Mouse (Mus musculus) forebrain, embryonic 11.5 days (tissue): Measurements from ENCODE around the gene Pld2. TPM values are rescaled to one million over a fixed set of nuclear protein-coding genes. Genes with fewer than 3 reads are reported as not detected.

Experiments
- ATAC-seq: fragments of 200-750 bp; cut with Nextera tagmentation; replicated peaks from 2 replicates; pipeline ENCODE4 v1.8.0; 2017; ENCODE audit warnings: moderate TSS enrichment; ENCODE audit not compliant: low FRiP score
- DNase-seq: peaks from one replicate; pipeline ENCODE4 v3.0.0-alpha.2; 2017; ENCODE audit warnings: low spot score
- H3K27ac ChIP-seq: fragments of 300-500 bp; sonication (generic); 2 replicates; pipeline ENCODE4 v1.5.1; 2014; ENCODE audit warnings: low read depth, low read length
- H3K27me3 ChIP-seq: fragments of 300-500 bp; sonication (generic); 2 replicates; pipeline ENCODE4 v1.6.1; 2014; ENCODE audit warnings: mild to moderate bottlenecking, low read length, mixed read lengths; ENCODE audit not compliant: control insufficient read depth, insufficient read depth
- H3K36me3 ChIP-seq: fragments of 300-500 bp; sonication (generic); 2 replicates; pipeline ENCODE4 v1.6.1; 2014; ENCODE audit warnings: mild to moderate bottlenecking, low read length, moderate library complexity, mixed read lengths; ENCODE audit not compliant: control insufficient read depth, insufficient read depth
- H3K4me1 ChIP-seq: fragments of 300-500 bp; sonication (generic); replicated peaks from 2 replicates; pipeline ENCODE4 v1.6.1; 2014; ENCODE audit warnings: low read length, mixed read lengths; ENCODE audit not compliant: control insufficient read depth, insufficient read depth
- H3K4me2 ChIP-seq: fragments of 300-500 bp; sonication (generic); 2 replicates; pipeline ENCODE4 v1.6.1; 2014; ENCODE audit warnings: low read depth, mild to moderate bottlenecking, low read length, moderate library complexity, mixed read lengths; ENCODE audit not compliant: severe bottlenecking
- H3K4me3 ChIP-seq: fragments of 300-500 bp; sonication (generic); 2 replicates; pipeline ENCODE4 v1.5.1; 2014; ENCODE audit warnings: low read depth, low read length
- H3K9ac ChIP-seq: fragments of 300-500 bp; sonication (generic); 2 replicates; pipeline ENCODE4 v1.6.1; 2014; ENCODE audit warnings: low read length
- H3K9me3 ChIP-seq: fragments of 300-500 bp; sonication (generic); 2 replicates; pipeline ENCODE4 v1.6.1; 2016; ENCODE audit warnings: low read length, mixed read lengths; ENCODE audit not compliant: control insufficient read depth
- WGBS: fragments of 180-500 bp; shearing (Covaris S2); extraction: QIAGEN DNeasy Blood & Tissue Kit; methylation state at CpG from one replicate; pipeline ENCODE4 v1.1.7; 2014; 5-methylcytosine and 5-hydroxymethylcytosine counted together
- polyA plus RNA-seq: library from polyadenylated mRNA; unstranded; fragments of >200 nt; fragmentation: Nextera tagmentation; extraction: Ambion mirVana; gene quantifications from 2 replicates; pipeline ENCODE4 v1.2.1, GENCODE M21; 2014

The Pld2 gene
- polyA plus RNA-seq, 1 experiment from 2014 or later = 3.2 TPM

- Histone ChIP-seq H3K9ac (no peak overlapping the region; the same call in none of the 2 replicates), H3K9me3 (no peaks in the 10 kb centered on the region), H3K4me2 (no peak overlapping the region), H3K36me3 (no peaks in the 10 kb centered on the region), H3K4me1 (peaks cover 14% of the 10 kb centered on the region), H3K27ac (peak overlapping the region; percentile 53), H3K27me3 (no peaks in the 10 kb centered on the region), H3K4me3 (no peak overlapping the region)
- DNase-seq (no peak), ATAC-seq (no peak)
- WGBS = 61% methylated on average over 6 of the region's 6 CpGs
Observed at GRCm38 (mm10) chr11:70573872-70574271, 34.0 kb downstream of the Pld2 start.

GRCm38 (mm10) chr11:70577201-70577600 lies 37.3 kb downstream of the Pld2 start:
- ATAC-seq (no peak), DNase-seq (no peak)
- Histone ChIP-seq H3K4me2 (no peak overlapping the region), H3K27me3 (no peaks in the 10 kb centered on the region), H3K4me1 (peaks cover 14% of the 10 kb centered on the region), H3K9me3 (no peaks in the 10 kb centered on the region), H3K9ac (no peak overlapping the region), H3K27ac (no peak overlapping the region), H3K36me3 (no peaks in the 10 kb centered on the region), H3K4me3 (no peak overlapping the region)
- 85% methylated on average over 3 of the region's 3 CpGs for WGBS

GRCm38 (mm10) chr11:70578962-70579361 lies 39.1 kb downstream of the Pld2 start:
- DNase-seq (no peak), ATAC-seq (no peak)
- Histone ChIP-seq H3K27me3 (no peaks in the 10 kb centered on the region), H3K4me1 (peaks cover 7% of the 10 kb centered on the region), H3K27ac (no peak overlapping the region), H3K9me3 (no peaks in the 10 kb centered on the region), H3K9ac (no peak overlapping the region), H3K4me2 (no peak overlapping the region), H3K4me3 (no peak overlapping the region), H3K36me3 (no peaks in the 10 kb centered on the region)
- 91% methylated on average over 6 of the region's 6 CpGs for WGBS

GRCm38 (mm10) chr11:70579710-70580357 lies 40.0 kb downstream of the Pld2 start:
- ATAC-seq (no peak), DNase-seq (no peak)
- peaks cover 5% of the 10 kb centered on the region for H3K4me1 ChIP-seq
- H3K36me3 ChIP-seq = no peaks in the 10 kb centered on the region
- WGBS = 87% methylated on average over 9 of the region's 9 CpGs
- no peak overlapping the region for H3K4me3 ChIP-seq
- no peaks in the 10 kb centered on the region for H3K9me3 ChIP-seq
- no peak overlapping the region for H3K9ac ChIP-seq
- no peak overlapping the region for H3K27ac ChIP-seq
- no peaks in the 10 kb centered on the region for H3K27me3 ChIP-seq
- H3K4me2 ChIP-seq = no peak overlapping the region

GRCm38 (mm10) chr11:70580358-70580720 lies 40.5 kb downstream of the Pld2 start:
- WGBS = 68% methylated on average over 5 of the region's 5 CpGs
- Histone ChIP-seq H3K4me1 (peaks cover 8% of the 10 kb centered on the region), H3K36me3 (no peaks in the 10 kb centered on the region)

GRCm38 (mm10) chr11:70580921-70581320 lies 41.1 kb downstream of the Pld2 start:
- Histone ChIP-seq H3K27ac (no peak overlapping the region), H3K4me1 (peaks cover 10% of the 10 kb centered on the region), H3K36me3 (no peaks in the 10 kb centered on the region), H3K9ac (no peak overlapping the region; the same call in 1 of the 2 replicates), H3K4me3 (no peak overlapping the region), H3K9me3 (no peaks in the 10 kb centered on the region), H3K4me2 (no peak overlapping the region), H3K27me3 (no peaks in the 10 kb centered on the region)
- ATAC-seq = no peak
- DNase-seq = no peak
- WGBS = 81% methylated on average over 3 of the region's 3 CpGs

More at GRCm38 (mm10) chr11:70580358-70580720, 40.5 kb downstream of the Pld2 start:
- H3K4me3 ChIP-seq = no peak overlapping the region
- H3K27me3 ChIP-seq = no peaks in the 10 kb centered on the region
- H3K4me2 ChIP-seq = no peak overlapping the region
- ATAC-seq = no peak
- no peak for DNase-seq
- H3K9ac ChIP-seq = no peak overlapping the region
- no peaks in the 10 kb centered on the region for H3K9me3 ChIP-seq
- no peak overlapping the region for H3K27ac ChIP-seq

- H3K4me1 ChIP-seq = peaks cover 10% of the 10 kb centered on the region
- ATAC-seq (no peak), DNase-seq (no peak)
- H3K4me3 ChIP-seq = no peak overlapping the region
- WGBS = 83% methylated on average over 3 of the region's 3 CpGs
- no peak overlapping the region for H3K27ac ChIP-seq
- no peaks in the 10 kb centered on the region for H3K9me3 ChIP-seq
- no peaks in the 10 kb centered on the region for H3K36me3 ChIP-seq
- no peak overlapping the region for H3K4me2 ChIP-seq
- H3K27me3 ChIP-seq = no peaks in the 10 kb centered on the region
- no peak overlapping the region for H3K9ac ChIP-seq
Observed at GRCm38 (mm10) chr11:70582196-70582595, 42.3 kb downstream of the Pld2 start.

GRCm38 (mm10) chr11:70583022-70583714 lies 43.3 kb downstream of the Pld2 start:
- DNase-seq (no peak), ATAC-seq (no peak)
- H3K36me3 ChIP-seq = no peaks in the 10 kb centered on the region
- H3K4me1 ChIP-seq = peaks cover 10% of the 10 kb centered on the region
- no peak overlapping the region for H3K4me3 ChIP-seq
- no peak overlapping the region for H3K4me2 ChIP-seq
- H3K9me3 ChIP-seq = no peaks in the 10 kb centered on the region
- no peak overlapping the region for H3K9ac ChIP-seq
- WGBS = 68% methylated on average over 6 of the region's 6 CpGs
- no peaks in the 10 kb centered on the region for H3K27me3 ChIP-seq
- no peak overlapping the region for H3K27ac ChIP-seq

GRCm38 (mm10) chr11:70583775-70584174 lies 43.9 kb downstream of the Pld2 start:
- ATAC-seq (no peak), DNase-seq (no peak)
- Histone ChIP-seq H3K4me3 (no peak overlapping the region), H3K4me1 (peaks cover 5% of the 10 kb centered on the region; the same call in 1 of the 2 replicates), H3K4me2 (no peak overlapping the region), H3K27ac (no peak overlapping the region), H3K36me3 (no peaks in the 10 kb centered on the region), H3K9ac (no peak overlapping the region), H3K9me3 (no peaks in the 10 kb centered on the region), H3K27me3 (no peaks in the 10 kb centered on the region)
- 94% methylated on average over 7 of the region's 7 CpGs for WGBS
